Mouse (Mus musculus) frontal cortex, postnatal 10 days (tissue): ENCODE measurements around the gene Zfp362.

Experiments
- DNase-seq, 2 experiments: peaks; one replicate each; pipeline ENCODE4 v3.0.0; 2022; ENCODE audit warnings: low spot score in 2 of 2, mixed read lengths in 1 of 2

The Zfp362 gene

DNA sequence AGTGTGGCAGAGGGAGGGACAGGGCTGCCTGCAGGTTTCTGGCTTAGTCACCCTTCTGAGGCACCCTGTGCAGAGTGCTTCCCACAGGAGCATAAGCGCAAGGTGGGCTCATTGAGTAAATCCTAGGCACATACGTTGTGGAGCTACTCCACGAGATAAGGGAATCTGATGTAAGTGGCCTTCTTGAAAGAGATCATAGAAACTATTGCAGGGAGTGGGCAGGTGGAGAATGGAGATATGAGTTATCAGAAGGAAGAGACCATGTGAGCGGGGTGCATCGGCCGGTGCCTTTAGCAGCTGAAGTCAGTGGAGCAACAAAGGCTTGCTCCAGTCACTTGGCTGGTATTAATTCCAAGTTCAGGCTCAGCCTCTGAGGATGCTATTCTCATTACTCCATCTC, 45.8 kb downstream of the Zfp362 start:
- no peak for DNase-seq

DNA sequence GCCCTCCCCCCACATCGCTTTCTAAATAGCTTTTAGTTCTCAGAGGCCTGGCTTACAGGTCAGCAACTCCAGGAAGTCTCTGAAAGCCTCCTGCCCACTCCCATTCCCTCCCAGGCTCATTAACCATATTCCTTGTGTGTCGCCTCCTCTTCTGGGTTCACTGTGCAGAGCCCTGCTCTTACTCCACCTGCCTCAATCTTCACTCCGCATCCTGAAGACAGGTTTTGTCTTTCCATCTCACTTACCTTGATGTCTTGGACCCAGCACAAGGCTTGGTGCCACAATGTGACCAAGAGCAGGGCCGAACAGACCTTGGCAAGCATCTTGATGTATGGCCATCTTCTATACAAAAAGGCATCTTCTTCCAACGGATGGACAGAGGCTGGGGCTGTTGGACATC, 46.6 kb downstream of the Zfp362 start:
- no peak for DNase-seq

DNA sequence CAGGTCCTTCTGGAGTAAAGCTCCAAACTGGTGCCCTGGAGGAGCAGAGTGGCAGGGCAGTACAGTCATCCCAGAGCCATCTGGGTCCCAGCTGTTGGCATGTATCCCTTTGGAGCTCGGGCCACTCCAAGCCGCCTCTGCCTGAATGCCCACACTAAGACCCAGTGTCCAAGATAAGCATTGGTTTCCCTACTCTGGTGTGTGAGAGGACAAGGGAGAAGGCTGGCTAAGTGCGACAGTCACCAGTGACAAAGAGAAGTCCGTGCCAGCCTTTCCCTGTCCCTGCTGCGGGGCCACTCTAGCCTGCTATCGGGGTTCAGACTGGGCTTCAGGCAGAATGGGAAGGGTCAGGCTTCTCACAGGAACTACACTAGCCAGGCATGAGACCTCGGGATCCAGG, 49.9 kb downstream of the Zfp362 start:
- no peak for DNase-seq

GRCm38 (mm10) chr4:128755064-128755463, 50.8 kb downstream of the Zfp362 start, which contains the start of gene A3galt2:
Gene A3galt2 (plus strand): TSS chr4:128755364.
- DNase-seq, result no peak

GRCm38 (mm10) chr4:128753571-128753970, 52.3 kb downstream of the Zfp362 start:
- DNase-seq, result no peak

DNA sequence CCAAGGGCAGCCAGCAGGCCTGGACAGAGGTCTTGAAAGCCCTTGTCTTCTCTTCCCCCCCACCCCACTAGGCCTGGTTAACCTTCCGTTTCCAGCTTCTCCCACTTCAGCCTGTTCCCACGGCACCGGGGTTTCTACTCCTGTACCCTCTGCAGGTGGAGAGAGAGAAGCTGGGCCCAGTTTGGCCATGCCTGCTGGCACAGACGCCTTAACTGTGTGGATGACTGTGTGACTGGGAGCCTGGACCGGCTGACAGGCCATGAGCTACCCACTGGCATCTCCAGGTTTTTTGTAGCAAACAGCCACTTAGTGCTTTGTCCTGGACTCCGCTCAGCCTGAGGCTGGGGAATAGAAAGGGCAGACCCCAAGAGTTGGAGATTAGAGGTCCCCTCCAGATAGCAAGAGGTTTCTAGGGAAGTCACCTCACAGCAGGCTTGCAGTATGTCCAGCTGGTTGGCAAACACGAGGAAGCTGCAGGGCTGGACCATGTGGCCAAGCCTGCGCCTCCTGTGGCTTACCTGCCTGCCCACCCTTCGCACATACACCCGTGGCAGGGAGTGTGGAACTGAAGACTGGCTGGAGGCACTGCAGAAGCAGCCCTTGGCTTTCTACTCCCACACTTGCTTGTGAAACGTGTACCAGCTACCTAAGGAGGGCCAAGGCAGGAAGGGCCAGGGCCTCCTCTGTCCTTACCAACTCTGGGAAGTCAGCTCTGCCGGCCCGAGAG, 53.7 kb downstream of the Zfp362 start:
- DNase-seq, result no peak

DNA sequence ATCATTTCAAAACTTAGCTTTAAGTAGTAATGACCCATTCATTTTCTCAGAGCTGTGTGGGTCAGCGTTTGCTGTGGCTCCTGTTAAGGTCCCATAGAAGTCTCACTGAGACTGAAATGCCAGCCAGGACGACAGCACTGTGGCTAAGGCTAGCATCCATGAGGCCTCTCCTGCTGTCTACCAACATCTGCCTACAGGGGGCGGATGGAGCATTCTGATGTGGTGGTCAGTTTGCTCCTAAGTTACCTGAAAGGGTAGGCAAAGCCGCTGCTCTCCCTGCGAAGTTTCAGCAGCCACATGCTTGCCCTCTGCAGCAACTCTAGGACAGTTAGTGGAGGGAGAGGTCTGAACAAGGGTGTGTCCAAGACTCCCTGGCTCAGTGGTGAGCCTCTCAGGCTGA, 54.8 kb downstream of the Zfp362 start:
- no peak for DNase-seq

- DNase-seq, result no peak
Observed at GRCm38 (mm10) chr4:128748309-128748708, 57.5 kb downstream of the Zfp362 start.

DNA sequence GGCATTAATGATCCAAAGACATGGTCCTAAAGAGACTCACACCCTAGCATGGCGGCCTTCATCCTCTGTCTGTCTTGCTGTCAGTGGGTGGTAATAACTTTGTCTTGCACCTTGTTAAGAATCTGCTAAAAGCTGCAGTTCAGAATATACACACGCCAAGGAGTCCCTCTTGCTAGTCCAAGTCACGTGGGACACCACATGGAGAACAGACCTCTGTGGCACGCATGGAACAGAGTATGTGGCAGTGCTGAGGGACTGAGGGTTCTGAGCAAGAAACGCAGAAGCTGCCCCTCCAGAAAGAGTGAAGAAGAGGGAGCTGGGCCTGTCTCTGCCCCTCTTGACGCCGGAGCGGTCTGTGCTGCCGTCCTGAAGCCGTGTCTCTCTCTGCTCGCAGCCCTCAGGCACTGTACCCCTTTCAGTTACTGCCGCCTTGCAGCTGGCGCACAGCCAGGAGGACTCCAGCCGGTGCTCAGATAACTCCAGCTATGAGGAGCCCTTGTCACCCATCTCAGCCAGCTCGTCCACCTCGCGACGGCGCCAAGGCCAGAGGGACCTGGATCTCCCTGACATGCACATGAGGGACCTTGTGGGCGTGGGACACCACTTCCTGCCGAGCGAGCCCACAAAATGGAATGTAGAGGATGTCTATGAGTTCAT, 58.1 kb downstream of the Zfp362 start:
- no peak for DNase-seq

GRCm38 (mm10) chr4:128745160-128745559, 60.7 kb downstream of the Zfp362 start:
- DNase-seq, result no peak

- DNase-seq, result no peak
Observed at GRCm38 (mm10) chr4:128743031-128743626, 62.7 kb downstream of the Zfp362 start.

DNA sequence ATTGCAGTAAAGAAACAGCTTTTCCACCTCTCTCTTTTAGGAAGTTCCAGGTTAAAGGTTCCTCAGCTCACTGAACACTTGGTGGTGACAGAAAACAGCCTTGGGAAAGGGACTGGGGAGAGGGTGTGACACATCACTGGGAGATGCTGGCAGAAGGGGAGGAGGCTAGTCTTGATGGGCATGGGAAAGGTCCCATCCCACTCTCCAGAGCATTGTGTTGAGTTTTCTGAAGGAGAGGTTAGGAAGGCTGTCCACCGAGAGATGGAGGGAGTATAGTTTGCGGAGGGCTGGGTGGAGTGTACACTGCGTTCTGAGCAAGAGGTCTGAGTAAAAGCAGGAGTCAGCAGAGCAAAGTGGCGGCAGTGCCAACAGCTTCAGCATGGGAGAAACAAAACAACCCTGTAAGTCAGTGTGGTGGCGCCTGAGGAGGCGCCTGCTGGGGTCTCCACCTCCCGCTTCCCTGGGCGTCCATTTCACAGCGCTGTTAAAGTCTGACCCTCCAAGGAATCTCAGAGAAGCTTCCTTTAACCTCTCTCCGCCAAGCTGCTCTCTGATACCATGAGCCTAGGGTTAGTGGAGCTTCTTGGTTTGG, 63.4 kb downstream of the Zfp362 start:
- no peak for DNase-seq

- no peak for DNase-seq
Observed at GRCm38 (mm10) chr4:128741906-128742305, 63.9 kb downstream of the Zfp362 start.

DNA sequence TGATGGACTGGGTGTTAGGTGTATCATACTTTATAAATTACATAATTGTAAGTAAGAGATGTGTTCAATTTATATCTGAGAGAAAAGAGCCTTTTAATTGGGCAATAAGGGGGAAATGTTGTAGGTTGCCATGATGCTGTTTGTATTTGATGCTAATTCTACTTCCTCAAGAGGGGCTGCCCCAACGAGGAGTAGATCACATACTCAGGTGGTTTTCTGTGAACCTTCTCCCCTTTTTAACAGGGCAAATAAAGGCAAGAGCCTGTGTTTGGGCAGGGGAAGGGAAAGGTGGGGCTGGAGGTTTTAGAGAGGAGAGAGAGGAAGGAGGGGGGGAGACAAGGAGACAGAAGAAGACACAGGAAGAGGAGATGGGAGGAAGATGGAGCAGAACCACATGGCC, 65.0 kb downstream of the Zfp362 start:
- no peak for DNase-seq

DNA sequence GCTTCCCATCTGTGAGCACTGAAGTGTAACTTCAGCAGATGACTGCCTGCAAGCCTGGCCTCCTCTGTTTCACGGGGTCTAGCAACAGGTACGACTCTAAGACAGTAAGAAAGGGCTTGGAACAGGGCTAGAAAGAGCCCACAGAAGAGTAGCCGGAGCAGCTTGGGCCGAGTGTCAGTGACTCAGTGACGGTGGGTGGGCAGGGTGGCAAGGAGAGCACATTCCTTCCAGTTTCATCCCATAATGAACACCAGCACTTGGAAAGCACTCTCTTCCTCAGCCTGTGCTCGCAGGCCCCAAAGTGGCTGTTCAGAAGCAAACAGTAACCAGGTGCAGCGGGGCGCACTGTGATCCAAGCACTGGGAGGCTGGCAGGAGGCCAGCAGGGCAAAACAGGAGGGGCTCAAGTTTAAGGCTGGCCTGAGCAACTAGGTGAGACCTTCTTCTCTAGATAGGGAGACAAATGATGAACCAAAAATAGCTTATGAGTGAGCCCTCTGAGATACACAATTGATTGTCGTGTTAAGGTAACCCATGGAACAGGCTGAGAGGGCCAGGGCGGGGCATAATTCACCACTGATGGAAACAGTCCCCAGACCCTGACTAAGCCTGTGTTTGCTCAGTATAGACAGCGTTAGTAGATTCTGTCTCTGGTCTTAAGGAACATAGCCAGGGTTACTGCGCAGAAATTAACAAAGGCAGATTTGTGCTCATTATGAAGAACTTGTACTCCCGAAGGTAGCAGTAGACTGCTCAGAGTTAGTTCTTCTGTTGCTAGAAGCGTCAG, 67.8 kb downstream of the Zfp362 start:
- no peak for DNase-seq

DNA sequence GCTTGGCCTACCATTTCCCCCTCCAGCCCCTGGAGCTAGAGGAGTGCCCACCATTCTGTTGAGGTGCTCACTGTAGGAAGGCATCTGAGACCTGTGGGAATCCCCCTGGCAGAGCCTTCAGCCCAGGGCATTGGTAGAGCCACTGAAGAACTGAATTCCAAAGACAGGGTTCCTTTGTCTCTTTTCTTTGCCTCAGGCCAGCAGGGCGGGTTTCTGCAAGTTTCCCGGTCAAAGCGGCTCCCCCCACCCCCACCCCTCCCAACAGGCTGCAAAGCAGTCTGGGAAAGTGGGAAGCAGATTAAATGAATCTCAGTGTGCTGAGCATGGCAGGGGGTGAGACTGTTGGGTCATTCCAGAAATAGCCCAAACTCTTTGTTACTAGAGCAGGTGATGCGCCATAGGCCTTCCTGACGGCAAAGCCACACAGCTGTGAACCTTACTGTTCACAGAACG, 68.7 kb downstream of the Zfp362 start:
- DNase-seq, result no peak

- no peak for DNase-seq
Observed at GRCm38 (mm10) chr4:128734721-128735671, 70.8 kb downstream of the Zfp362 start.

- peak in 1 of 2 experiments; percentile 73 for DNase-seq
Observed at GRCm38 (mm10) chr4:128734217-128734616, 71.6 kb downstream of the Zfp362 start.

DNA sequence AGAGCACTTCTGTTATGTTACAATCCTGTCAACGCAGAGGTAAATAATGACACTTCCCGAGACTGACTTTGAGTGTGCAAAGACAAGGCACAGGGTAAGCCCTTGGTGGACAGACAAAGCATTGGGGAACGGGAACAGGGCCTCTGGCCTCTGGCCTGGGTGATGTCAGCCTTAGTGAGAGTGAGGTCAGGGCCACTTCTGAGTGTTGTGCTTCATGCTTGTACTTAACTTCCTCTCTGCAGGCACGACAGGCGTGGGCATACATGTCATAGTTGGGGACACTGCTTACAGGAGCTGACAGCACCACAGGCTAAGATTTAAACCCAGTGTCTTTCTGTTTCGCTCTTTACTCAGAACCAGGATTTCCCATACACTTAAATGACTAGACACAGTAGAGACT, 72.3 kb downstream of the Zfp362 start:
- DNase-seq, result no peak

- no peak for DNase-seq
Observed at GRCm38 (mm10) chr4:128732794-128733193, 73.1 kb downstream of the Zfp362 start.

GRCm38 (mm10) chr4:128730271-128730670, 75.6 kb downstream of the Zfp362 start:
- no peak for DNase-seq
